Mouse (Mus musculus): ENCODE results near the gene Tas2r140.

- TF ChIP-seq GATA1 (IDR thresholded peaks at IDR 0.05; ENCODE audit: borderline replicate concordance, low read length), result no peak
- TF ChIP-seq FLI1 (IDR thresholded peaks at IDR 0.05; ENCODE audit: low read length), result no peak
Measured at GRCm38 (mm10) chr6:133092226-133092625, 36.6 kb upstream of the Tas2r140 start.

Data from megakaryocyte, embryonic 14.5 days (primary cell).